Mouse (Mus musculus): ENCODE results near the gene Clpp.

GRCm38 (mm10) chr17:57001228-57001627 lies 11.1 kb downstream of the Clpp start:
- no peak for TF ChIP-seq POLR2A (IDR thresholded peaks at IDR 0.05; ENCODE audit: low read depth, low read length)
- no peak for TF ChIP-seq CTCF (IDR thresholded peaks at IDR 0.05; ENCODE audit: extremely low read depth, insufficient read depth, insufficient read length, insufficient replicate concordance)

Measured in spleen, adult 2 months (tissue).